Mouse (Mus musculus) brown adipose tissue, adult 24 weeks (tissue): ENCODE measurements at regions not wholly inside any gene's neighbourhood (a gene's known extent, or its start where the extent isn't known, plus 50 kb on each side); places are given as distances from the start of the nearest gene placed in this dataset.
A peak's percentile ranks its signal among the peaks of the same experiment; 100 is the strongest.
"Not testable (repeated sequence)": the region's sequence is repeated elsewhere in the genome, so short reads cannot be mapped to it uniquely, and the experiment has no call there.

Experiments
- H3K27ac ChIP-seq: fragments of 200-500 bp; replicated peaks from 2 replicates; pipeline ENCODE4 v1.5.1; 2012; ENCODE audit warnings: low read depth, mild to moderate bottlenecking, low read length
- H3K4me1 ChIP-seq: fragments of 200-500 bp; 2 replicates; pipeline ENCODE4 v1.6.1; 2012; ENCODE audit warnings: low read length, mixed read lengths; ENCODE audit not compliant: control insufficient read depth, insufficient read depth, insufficient read length
- H3K4me3 ChIP-seq: fragments of 200-500 bp; 2 replicates; pipeline ENCODE4 v1.5.1; 2012; ENCODE audit warnings: low read depth, mild to moderate bottlenecking, low read length, moderate library complexity; ENCODE audit not compliant: insufficient read depth

DNA sequence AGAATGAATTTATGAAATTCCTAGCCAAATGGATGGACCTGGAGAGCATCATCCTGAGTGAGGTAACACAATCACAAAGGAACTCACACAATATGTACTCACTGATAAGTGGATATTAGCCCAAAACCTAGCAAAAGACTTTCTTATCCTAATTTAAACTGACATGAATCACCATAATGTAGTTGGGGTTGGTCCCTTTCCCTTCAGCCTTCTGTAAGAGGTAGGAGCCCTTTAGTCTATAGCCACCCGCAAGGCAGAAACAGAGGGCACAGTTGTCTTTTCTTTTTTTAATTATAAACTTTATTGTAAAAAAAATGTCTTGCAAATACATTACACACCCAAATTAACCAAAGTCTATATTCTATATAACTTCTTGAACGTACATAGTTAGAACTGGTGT is 81.3 kb downstream of the Ogfrl1 start:
- H3K4me3 ChIP-seq, H3K4me1 ChIP-seq, H3K27ac ChIP-seq: not testable (repeated sequence)

DNA sequence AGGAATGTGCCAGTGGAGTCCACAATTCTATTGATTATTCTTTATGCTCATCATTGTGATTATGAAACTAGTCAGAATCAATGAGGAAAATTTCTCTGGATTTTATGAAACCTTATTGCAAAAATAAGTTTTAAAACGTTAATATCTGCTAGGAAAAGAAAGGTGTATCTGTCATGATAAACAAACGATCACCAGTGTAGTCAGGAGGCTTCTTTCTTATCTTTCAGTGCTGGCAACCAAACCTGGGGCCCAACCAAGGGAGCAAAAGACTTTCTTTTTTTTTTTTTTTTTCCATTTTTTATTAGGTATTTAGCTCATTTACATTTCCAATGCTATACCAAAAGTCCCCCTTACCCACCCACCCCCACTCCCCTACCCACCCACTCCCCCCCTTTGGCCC is 82.7 kb downstream of the Ogfrl1 start:
- H3K27ac ChIP-seq, H3K4me1 ChIP-seq, H3K4me3 ChIP-seq: not testable (repeated sequence)

- Histone ChIP-seq H3K4me1 (no peaks in the 10 kb centered on the region), H3K27ac (no peak overlapping the region), H3K4me3 (no peak overlapping the region)
These were observed 104.9 kb downstream of the Ogfrl1 start for GRCm38 (mm10) chr1:23292718-23293117.

GRCm38 (mm10) chr1:23286741-23287140 is 110.8 kb downstream of the Ogfrl1 start:
- no peak overlapping the region for H3K27ac ChIP-seq
- H3K4me3 ChIP-seq, result no peak overlapping the region
- H3K4me1 ChIP-seq, result no peaks in the 10 kb centered on the region

DNA sequence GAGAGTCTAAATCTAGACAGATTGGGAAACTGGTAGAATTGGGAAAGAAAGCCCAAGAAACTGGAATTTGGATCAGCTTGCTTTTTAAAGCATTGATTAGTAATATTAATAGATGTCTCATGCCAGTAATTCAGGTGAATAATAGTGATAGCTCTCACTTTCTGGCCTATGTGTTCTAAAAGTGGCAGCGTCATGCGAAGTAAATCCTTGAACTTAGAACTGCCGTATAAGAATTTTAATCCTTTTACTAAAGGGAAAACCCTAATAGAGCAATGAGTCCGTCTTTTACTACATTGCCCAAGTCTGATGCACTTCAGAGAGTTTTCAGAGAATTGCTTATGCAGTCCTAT is 114.7 kb downstream of the Ogfrl1 start:
- Histone ChIP-seq H3K4me1 (no peaks in the 10 kb centered on the region; the same call in 1 of the 2 replicates), H3K27ac (no peak overlapping the region), H3K4me3 (no peak overlapping the region)

GRCm38 (mm10) chr1:23282215-23282869 is 115.2 kb downstream of the Ogfrl1 start:
- Histone ChIP-seq H3K27ac (no peak overlapping the region), H3K4me3 (no peak overlapping the region), H3K4me1 (no peaks in the 10 kb centered on the region; the same call in 1 of the 2 replicates)

GRCm38 (mm10) chr1:23279827-23280226 is 117.7 kb downstream of the Ogfrl1 start:
- Histone ChIP-seq H3K4me1 (peaks cover 3% of the 10 kb centered on the region; the same call in 1 of the 2 replicates), H3K4me3 (no peak overlapping the region), H3K27ac (no peak overlapping the region)

DNA sequence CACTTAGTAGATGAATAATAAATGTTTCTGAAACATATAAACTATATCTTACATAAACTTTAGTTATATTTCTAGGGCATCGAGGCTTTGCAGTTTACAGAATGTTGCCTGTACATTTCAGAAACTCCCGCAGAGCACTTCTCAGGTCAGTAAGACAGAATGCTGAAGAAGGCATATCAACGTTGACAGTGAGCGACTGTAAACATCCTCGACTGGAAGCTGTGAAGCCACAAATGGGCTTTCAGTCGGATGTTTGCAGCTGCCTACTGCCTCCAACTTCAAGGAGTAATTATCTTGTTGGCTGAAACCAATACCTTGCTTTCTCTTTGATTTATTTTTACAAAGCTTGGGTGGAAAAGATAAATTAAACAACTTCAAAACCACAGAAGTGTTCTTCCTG is 125.5 kb downstream of the Ogfrl1 start:
- Histone ChIP-seq H3K27ac (peak overlapping the region; percentile 39; the same call in 1 of the 2 replicates), H3K4me1 (peaks cover 10% of the 10 kb centered on the region), H3K4me3 (no peak overlapping the region)

DNA sequence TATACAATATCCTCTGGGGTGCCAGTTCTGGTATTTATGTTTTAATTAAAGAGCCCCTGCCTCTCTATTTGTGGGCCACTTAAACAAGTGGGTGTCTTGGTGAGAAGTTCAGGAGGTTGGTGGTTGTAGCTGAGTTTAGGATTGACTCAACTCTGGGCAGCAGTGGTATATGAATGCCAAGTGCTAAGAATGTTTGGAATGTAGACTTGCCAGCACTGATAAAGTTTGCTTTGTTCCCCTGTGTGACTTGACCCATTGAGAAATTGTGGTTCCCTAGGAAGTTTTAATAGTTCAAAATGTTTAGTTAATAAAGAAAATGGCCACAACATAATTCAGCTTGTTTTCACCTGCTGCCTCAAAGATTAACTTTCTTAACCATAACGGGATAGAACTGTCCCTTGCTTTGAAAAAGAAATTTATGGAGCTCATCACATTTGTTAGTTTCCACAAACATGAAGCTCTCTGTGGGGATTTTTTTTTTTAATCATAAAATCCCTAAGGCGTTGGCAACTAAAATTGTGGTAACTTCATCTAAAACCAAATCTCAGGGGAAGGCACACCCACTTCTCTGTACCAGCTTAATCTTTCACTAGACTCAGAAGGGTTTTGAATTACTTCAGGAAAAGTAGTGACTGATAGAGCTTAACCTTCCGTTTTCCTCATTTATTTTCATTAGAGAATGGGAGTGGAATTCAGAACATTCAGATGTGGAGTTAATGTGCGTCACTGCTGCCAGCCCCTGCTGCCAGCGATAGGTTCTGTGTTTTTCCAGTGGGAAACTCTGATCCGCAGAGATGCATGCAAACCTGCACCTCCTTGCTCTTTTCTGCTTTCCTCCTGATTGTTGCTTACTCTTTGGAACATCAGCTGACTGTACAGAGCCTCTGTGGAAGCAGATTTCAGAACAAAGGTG is 126.4 kb downstream of the Ogfrl1 start:
- Histone ChIP-seq H3K4me3 (peak overlapping the region; percentile 2; the same call in 1 of the 2 replicates), H3K4me1 (peaks cover 7% of the 10 kb centered on the region), H3K27ac (peak overlapping the region; percentile 77)

DNA sequence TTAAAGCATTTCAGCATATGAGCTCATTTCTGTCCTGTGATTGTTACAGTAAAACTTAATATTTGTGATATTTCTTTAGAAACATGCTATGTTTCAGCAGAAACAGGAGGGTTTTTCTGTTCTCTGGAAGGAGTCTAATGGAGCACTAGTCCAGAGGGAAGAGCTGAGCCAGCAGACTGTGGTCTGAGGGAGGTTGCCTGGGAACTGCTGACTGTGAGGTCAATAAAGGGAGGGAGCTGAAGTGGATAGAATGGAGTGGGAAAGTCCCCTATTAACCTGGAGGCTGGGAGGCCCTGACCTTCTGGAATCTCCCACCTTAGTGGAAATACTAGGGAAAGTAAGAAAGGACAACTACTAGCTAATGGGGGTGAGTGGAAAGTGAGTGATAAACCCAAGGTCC is 129.5 kb downstream of the Ogfrl1 start:
- Histone ChIP-seq H3K27ac (no peak overlapping the region; the same call in 1 of the 2 replicates), H3K4me3 (no peak overlapping the region)

GRCm38 (mm10) chr1:23265556-23266232 is 131.9 kb downstream of the Ogfrl1 start:
- Histone ChIP-seq H3K4me1 (peaks cover 9% of the 10 kb centered on the region), H3K4me3 (no peak overlapping the region), H3K27ac (peak overlapping the region; percentile 72)

More for the DNA sequence above, 129.5 kb downstream of the Ogfrl1 start:
- peaks cover 16% of the 10 kb centered on the region for H3K4me1 ChIP-seq

DNA sequence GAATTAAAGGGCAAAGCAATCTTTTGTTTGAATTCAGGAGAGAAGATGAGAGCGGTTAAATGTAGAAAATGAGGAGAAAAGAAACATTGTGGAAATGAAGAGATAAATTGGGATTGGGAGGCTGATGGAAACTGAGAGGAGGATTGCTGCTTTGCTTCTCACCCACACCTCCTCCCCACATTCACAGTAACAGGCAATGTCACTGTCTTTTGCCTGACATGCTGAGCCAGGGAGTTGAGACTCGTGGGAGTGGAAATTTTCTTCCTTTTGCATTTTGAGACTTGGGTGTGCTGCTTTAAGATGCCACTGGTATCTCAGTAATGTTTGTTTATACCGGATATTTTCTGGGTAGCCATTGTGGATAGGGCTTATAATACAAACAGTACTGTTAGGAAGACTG is 133.3 kb downstream of the Ogfrl1 start:
- Histone ChIP-seq H3K4me1 (peaks cover 11% of the 10 kb centered on the region), H3K4me3 (no peak overlapping the region), H3K27ac (peak overlapping the region; percentile 49)

DNA sequence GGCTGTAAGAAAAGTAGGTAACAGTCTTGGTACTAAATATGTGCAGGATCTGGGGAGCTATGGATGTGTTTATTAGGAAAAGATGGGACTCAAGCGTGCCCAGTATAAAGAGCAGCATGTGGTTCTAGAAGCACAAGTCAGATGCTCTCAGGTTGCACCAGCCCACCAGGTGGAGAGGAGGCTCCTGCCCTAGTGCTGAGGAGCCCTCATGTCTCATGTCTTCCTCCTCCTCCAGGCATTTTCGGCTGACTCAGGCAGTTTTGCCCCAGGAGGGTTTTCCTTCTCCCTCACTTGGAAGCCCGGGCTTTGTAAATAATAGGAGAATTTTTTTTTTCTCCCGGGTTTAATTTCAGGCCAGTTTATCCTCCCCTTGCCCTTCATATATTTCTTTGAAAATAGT is 133.8 kb downstream of the Ogfrl1 start:
- Histone ChIP-seq H3K4me1 (peaks cover 14% of the 10 kb centered on the region), H3K4me3 (no peak overlapping the region), H3K27ac (peak overlapping the region; percentile 38; the same call in 1 of the 2 replicates)

GRCm38 (mm10) chr1:23261652-23262051 is 135.9 kb downstream of the Ogfrl1 start:
- H3K27ac ChIP-seq, result no peak overlapping the region

DNA sequence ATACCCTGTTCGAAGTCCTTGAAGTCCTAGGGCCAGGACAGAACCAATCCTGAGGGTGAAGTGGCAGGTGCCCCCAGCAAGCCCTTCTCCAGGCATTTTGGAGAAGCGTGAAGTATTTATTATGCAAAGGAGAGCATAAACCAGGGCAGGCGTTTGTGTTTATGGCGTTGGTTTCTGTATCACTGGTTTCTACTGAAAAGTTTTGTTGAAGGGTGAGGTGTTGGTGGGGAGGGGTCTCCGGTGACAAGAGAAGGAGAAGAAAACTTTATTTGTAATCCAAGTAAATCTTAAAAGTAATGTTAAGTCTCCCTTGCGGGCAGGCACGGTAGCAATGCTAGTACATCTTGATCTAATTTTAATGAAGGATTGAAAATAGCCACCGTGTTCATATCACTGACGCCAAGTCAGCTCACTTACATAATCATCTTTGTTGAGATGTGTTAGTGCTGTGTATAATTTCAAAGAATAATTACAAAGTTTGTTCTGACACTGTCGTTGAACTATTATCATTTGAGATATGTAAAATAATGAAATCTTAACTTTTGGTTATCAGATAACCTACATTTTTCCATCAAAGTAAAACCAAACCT is 140.2 kb downstream of the Ogfrl1 start:
- H3K27ac ChIP-seq, result peak overlapping the region; percentile 87
- peaks cover 8% of the 10 kb centered on the region; the same call in 1 of the 2 replicates for H3K4me1 ChIP-seq
- H3K4me3 ChIP-seq, result peak overlapping the region; percentile 98

More at GRCm38 (mm10) chr1:23261652-23262051, 135.9 kb downstream of the Ogfrl1 start:
- Histone ChIP-seq H3K4me1 (peaks cover 17% of the 10 kb centered on the region), H3K4me3 (no peak overlapping the region)
